Mouse (Mus musculus): Measurements from ENCODE around the gene Prph.

Prph gene

GRCm38 (mm10) chr15:99098493-99098861 is 43.5 kb downstream of the Prph start:
- no peak for DNase-seq (ENCODE audit: low spot score)

GRCm38 (mm10) chr15:99099139-99099556 is 44.2 kb downstream of the Prph start:
- no peak for DNase-seq (ENCODE audit: low spot score)

GRCm38 (mm10) chr15:99099984-99100383 is 45.0 kb downstream of the Prph start:
- DNase-seq (ENCODE audit: low spot score), result no peak

- no peak for DNase-seq (ENCODE audit: low spot score)
Observed at GRCm38 (mm10) chr15:99105238-99105637, 50.3 kb downstream of the Prph start.

- no peak for DNase-seq (ENCODE audit: low spot score)
Observed at GRCm38 (mm10) chr15:99107866-99108265, 52.9 kb downstream of the Prph start.
